Mouse (Mus musculus) B cell, adult 67 days (primary cell): Measurements from ENCODE around the gene Olfr979. TPM values are rescaled to one million over a fixed set of nuclear protein-coding genes. Genes with fewer than 3 reads are reported as not detected.

Experiments
- total RNA-seq, 2 experiments: library from RNA; stranded (reverse); gene quantifications; 4 replicates each; pipeline ENCODE4 v1.2.4; 2023

Olfr979 gene
- not detected for total RNA-seq

DNA sequence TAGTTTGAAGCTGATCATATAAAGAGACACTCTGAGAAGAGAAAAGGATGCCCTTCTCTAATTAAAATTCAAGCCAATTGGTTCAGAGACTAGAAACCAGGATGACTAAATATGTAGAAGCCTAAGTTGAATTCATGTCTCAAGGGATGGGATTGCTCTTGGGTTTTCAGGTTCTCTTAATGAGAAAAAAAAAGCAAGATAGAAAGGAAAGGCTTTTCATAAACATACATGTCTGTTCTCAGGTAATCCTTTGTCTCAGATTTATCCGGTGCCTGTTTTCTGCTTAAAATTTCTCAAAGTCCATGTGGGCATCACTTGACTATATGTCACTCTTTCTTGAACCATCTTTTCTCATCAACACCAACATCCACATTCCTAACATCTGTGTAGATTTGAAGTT is at the start of gene Olfr979:
Gene Olfr979, minus strand, starts transcription at position 101 of the 400 bp plus-strand sequence.

GRCm38 (mm10) chr9:40021164-40021563 is 17.9 kb upstream of the Olfr979 start, which contains the start of gene Olfr981:
Olfr981 (plus strand) TSS chr9:40021464.

DNA sequence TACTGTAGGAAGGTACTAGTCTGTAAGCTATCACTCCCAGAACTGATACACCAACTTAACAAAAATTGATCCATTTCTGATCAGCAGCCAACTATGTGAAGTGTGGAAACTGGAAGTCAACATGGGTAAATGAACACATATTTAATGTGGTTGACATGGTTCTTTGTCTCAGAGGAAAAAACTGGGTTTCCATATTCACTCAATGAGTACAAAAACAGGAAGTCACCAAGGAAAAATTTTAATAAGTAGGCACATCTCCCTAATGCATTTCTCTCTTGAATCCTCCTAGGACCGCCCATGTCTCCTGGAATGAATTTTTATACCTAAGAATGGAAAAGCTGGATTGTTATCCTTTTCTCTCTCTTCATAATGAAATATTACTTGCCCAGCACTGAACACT is 6.2 kb upstream of the Olfr979 start, which contains the start of gene Olfr980:
Gene Olfr980, minus strand, starts transcription at position 101 of the 400 bp plus-strand sequence.

DNA sequence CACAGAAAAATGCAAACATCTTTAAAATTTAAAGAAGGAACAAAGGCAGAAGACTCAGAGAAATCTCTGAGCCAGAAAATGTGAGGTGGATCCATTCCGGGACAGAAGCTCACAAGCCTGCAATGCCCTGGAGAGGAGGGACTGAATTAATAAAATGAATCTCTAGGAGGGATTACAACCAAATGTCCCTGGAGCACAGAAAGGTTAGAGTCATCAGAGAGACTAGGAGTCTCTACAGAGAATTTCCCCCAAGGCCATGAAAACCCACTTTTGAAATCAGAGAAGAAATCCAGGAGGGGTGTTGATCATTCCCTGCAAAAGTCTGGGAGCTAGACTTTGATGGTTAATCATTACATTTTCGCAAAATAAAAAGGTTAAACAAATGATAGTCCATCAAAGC is 11.5 kb downstream of the Olfr979 start, which contains the start of gene Olfr978:
Gene Olfr978, plus strand, starts transcription at position 301 of the 400 bp plus-strand sequence.

DNA sequence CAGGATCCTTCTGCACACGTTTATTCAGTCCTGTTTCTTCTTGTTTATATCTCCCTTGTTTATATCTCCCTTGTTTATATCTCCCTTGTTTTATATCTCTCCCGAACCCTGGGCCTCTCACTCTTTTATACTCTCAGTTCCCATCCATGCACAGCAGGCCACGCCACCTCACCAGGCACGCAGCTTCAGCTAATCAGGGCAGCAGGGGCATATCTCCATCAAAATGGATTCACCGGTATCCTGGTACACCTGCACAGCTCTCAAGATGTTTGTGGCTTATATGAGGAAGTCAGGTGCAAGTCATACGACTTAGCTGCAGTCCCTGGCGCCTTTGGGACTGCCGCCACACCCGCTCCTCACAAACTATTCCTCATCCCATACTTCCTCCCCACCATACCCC is 42.2 kb downstream of the Olfr979 start, which contains the start of gene Olfr976:
Gene Olfr976, minus strand, starts transcription at position 101 of the 400 bp plus-strand sequence.

DNA sequence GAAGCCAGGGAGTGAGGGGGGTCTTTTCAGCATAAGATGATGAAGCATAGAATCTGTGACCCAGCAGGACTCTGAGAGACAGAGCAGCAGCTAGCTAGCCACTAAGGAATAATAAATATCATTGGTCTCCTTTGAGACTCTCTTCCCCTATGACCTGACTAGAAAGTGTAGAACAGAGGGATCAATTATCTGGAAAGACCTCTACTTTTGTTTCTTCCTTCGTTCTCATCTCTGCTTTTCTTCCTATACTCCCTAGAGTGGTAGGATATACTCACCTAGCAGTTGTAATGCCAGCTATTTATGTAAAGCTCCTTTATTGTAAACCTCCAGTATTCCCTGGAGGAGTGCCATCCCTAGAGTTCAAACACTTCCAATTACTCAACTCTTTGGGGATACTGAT is 51.3 kb downstream of the Olfr979 start, which contains the start of gene Olfr975:
Gene Olfr975, minus strand, starts transcription at position 101 of the 400 bp plus-strand sequence.

Other genes starting within 250 kb of the Olfr979 start
- gene Olfr968, start 220.2 kb downstream of the Olfr979 start, total RNA-seq, result not detected
- not detected for gene Olfr969, start 212.5 kb downstream of the Olfr979 start, total RNA-seq
- gene Olfr970, start 194.6 kb downstream of the Olfr979 start, total RNA-seq, result not detected
- gene Olfr971, start 166.6 kb downstream of the Olfr979 start, total RNA-seq, result not detected
- gene Olfr972, start 137.0 kb downstream of the Olfr979 start, total RNA-seq, result not detected
- gene Olfr229, start 96.1 kb downstream of the Olfr979 start, total RNA-seq, result not detected
- gene Olfr974, start 66.0 kb downstream of the Olfr979 start, total RNA-seq, result not detected
- gene Olfr975, start 51.4 kb downstream of the Olfr979 start, total RNA-seq, result not detected
- not detected for gene Olfr976, start 42.3 kb downstream of the Olfr979 start, total RNA-seq
- gene Olfr978, start 11.4 kb downstream of the Olfr979 start, total RNA-seq, result not detected
- not detected for gene Olfr980, start 6.1 kb upstream of the Olfr979 start, total RNA-seq
- gene Olfr981, start 18.0 kb upstream of the Olfr979 start, total RNA-seq, result not detected
- not detected for gene Olfr982, start 70.4 kb upstream of the Olfr979 start, total RNA-seq
- gene Olfr983, start 90.1 kb upstream of the Olfr979 start, total RNA-seq, result not detected
- under 1 TPM in 1 of 2 experiments, not detected in 1; 0.17 TPM for gene Olfr984, start 110.7 kb upstream of the Olfr979 start, total RNA-seq
- gene Olfr985, start 126.7 kb upstream of the Olfr979 start, total RNA-seq, result not detected
- not detected for gene Tmem225, start 144.7 kb upstream of the Olfr979 start, total RNA-seq
- not detected for gene Olfr986, start 177.5 kb upstream of the Olfr979 start, total RNA-seq
- 1 to 10 TPM; 2.5 to 3.3 TPM for gene Zfp202, start 188.9 kb upstream of the Olfr979 start, total RNA-seq